Mouse (Mus musculus) left cerebral cortex, adult 9 months (tissue): ENCODE results near the gene Tnrc6a.

Experiments used
- DNase-seq, 2 experiments: peaks; one replicate each; pipeline ENCODE4 v3.0.0; 2022; ENCODE audit warnings: low spot score in 2 of 2

Tnrc6a gene

DNA sequence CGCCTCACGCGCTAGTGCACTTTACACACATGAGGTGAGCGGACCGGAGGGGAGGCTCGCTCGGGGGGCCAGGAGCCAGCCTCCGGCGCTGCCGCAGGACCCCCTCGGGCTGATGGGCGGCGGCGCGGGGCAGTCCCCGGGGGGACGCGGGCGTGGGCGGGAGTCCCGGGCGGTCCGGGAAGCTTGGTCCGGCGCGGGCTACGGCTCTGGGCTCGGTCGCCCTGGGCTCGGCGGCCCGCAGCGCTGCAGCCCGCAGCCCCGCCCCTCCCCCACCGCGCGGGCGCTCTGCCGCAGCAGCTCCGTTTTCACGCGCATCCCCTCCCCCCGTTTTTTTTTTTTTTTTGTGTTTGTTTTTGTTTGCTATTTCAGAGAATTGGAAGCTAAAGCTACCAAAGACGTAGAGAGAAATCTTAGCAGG lies 623 bp downstream of the Tnrc6a start:
- no peak for DNase-seq

DNA sequence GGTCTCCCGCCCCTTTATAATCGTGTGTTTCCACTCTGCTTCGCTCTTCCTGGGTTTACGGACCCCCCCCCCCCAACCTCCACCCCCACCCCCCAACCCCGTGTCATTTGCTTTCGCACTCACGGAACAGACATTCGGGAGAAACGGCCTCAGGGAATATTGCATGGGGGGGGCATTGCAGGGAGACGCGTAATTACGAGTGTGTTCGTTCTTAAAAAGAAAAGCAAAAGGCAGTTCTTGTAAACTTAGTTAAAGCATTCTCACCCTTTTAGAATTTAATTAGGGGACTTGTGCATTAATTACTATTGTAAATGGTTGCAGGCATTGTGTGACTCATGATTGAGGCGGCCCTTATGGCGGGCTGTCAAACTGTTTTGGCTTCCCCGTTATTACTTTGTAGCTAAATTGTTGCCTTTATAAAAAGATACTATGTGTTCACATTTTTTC lies 1.1 kb downstream of the Tnrc6a start:
- peak; percentile 28 to 54 for DNase-seq

DNA sequence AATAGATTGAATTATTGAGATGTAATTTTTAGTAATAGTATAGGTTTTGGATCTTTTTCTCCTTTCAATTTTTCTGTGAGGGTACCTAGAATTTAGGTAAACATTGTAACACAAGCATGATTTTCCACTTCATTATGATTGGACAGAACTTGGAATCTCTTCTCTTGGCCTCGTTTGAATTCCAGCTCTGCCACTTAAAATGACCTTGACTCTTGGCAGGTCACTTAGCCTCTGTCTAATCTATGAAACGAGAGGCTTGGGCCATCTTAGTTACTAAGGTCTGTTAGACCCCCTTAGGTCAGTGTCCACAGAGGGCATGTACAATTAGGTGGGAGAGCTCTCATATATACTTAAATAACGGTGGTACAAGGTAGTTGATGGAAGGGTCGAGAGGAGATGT lies 2.4 kb downstream of the Tnrc6a start:
- DNase-seq = no peak

DNA sequence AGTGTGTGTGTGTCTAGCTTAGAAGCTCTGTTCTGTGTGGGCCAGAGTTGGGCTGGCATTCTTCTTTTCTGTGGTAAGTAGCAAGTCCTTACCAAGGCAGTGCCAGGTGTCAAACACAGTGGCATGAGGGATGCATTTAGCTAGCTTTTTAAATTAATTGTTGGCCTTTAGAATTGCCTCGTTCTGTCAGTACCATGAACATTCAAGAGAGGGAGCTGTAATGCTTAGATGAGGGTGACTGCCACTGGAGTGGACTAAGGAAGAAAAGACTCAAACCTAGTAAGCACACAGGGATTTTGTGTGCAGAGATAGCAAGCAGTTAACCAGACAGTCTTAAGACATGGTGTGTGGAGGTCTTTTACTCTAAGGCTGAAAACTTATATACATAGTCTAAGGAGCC lies 3.6 kb downstream of the Tnrc6a start:
- no peak for DNase-seq

DNA sequence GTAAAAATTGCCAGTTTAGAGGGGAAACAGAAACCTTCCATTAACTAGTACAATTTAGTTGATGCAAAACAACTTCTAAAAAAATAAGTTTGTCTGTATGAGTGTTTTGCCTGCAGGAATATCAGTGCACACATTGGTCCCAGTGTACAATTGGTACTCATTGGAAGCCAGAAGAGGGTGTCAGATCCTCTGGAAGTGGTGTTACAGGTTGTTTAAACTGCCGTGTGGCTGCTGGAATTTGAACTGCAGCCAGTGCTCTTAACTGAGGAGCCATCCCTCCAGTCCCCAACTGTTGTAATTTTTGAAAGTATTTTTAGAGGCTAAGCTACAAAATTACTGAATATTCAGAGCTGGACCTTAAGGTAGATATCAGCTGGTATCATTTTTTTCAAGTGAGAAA lies 4.3 kb downstream of the Tnrc6a start:
- no peak for DNase-seq

DNA sequence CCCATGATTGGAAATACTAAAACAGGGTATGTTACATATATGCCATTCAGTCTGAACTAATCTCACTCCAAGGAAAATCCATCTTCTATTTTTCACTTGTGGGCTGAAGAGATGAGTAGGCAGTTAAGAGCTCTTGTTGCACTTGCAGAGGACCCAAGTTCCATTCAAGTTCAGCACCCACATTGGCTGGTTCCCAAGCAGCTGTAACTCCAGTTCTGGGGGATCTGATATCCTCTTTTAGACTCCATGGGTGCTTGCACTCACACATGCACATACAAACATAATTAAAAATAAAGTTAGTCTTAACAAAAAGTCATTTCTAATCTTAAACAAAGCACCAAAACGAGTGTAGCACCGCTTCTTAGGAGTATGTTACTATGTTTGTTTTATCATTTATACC lies 5.4 kb downstream of the Tnrc6a start:
- DNase-seq = no peak

DNA sequence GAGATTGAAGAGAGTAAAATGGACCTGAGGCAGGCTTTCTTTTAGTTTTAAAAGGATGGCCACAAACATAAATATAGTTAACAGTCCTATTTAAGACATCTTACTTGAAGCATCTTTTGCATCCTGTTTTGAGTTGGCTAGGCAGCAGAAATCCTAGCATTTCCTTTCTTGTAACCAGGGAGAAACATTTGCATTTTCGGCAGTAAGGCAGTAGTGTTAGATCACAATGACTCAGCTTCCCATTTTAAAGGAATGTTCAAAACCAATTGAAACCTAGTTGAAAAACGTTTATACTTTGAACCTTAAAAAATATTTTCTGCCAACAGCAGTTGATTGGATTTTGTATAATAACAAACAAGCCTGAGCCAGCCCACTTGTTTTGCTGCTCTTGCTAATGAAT lies 6.5 kb downstream of the Tnrc6a start:
- no peak for DNase-seq

DNA sequence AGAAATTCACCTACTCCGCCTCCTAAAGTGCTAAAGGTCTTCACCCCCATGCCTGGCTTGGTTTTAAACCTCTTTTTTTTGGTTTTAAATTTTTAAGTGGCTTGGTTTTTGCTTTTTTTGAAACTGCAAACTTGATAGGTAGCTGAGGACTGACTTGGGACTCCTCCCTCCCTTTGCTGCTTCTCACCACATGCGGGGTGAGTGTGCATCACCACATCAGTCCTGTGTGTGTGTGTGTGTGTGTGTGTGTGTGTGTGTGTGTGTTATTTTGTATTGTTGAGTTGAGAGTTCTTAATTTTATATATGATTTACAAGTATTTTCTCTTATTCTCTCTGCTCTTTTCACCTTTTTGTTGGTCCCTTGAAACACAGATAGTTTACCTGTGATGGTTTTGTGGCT lies 8.7 kb downstream of the Tnrc6a start:
- DNase-seq = no peak

DNA sequence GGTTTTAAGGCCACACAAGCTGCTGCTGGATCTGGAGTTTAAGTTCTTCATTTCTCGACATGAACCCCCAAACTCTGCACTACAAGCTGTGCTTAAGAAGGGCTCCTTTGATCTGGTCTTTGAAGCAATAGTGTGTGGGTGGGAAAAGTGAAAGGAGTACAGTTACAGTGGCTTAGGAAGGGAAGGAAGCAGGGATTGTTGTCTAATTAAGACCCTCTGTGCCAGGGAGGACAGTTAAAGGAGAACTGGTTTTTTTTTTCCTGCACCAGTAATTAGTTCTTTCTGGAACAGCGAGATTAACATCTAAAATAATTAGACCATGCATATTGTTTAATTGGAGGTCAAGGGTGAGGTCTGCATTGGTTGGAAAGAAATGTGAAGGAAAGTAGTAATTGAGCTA lies 11.2 kb downstream of the Tnrc6a start:
- DNase-seq = no peak

DNA sequence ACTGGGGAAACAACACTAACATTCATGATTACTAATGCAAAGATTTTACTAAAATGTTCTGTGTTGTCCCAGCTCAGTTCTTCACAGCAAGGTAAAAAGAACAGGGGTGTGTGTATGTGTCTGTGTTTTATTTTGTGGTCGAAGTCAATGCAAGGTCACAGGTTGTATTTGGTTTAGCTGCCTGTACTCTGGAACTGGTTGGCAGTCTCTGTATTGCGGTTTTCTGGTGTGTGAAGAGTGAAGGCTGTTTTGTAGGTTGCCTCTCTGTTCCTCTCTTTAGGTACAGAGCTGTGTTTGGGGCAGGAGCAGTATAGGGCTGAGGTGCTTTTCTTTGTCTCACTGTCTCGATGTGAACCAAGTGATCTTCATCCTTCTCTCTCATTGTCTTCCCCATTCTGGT lies 12.0 kb downstream of the Tnrc6a start:
- no peak for DNase-seq

DNA sequence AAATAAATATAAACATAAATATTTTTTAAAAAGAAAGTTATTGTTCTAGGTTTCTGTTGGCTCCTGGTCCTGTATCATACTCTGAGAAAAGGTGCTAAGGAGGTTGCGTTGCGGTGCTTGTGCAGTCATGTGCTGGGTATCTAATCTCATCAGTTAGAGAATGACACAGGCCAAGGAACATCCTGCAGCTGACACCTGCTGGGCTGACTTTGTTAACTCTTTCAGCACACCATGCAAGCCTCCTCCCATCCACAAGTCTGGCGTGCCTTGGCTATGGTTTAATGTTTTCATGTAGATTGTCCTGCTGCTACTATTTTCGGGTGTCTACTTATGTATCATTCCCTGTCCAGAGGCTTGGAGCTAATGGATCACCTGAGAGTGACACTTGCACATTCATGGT lies 14.3 kb downstream of the Tnrc6a start:
- DNase-seq = no peak

DNA sequence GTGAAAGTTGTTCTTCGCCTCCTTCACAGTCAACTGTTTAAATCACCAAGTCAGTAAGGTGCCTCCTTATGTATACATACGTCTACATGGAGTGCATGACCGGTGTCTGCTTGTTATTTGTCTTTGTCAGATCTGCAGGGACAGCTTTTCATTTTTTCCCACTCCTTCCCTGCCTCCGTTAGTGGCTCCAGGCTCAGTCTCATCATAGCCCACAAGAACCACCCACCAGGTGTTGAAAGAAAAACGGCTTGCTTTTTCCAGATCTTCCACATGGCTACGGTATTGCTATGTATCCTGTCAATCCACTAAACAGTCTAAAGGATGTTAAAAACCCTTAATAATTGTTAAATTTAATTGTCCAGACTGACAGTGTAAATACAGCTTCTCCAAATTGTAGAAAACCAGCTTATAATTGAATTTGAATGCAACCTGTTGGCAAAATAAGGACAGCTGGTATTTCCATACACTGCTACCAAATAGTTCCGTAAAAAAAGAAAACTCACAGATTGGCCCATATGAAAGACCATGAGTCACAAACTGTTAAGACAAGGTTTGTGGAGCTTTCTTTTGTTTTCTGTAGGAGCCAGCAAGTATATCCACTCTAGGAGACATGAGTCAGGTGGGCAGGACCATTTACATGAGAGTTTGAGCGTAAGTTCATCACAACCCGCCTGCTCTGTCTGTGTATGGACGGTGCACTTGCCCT lies 22.6 kb downstream of the Tnrc6a start:
- peak in 1 of 2 experiments; percentile 27 for DNase-seq

DNA sequence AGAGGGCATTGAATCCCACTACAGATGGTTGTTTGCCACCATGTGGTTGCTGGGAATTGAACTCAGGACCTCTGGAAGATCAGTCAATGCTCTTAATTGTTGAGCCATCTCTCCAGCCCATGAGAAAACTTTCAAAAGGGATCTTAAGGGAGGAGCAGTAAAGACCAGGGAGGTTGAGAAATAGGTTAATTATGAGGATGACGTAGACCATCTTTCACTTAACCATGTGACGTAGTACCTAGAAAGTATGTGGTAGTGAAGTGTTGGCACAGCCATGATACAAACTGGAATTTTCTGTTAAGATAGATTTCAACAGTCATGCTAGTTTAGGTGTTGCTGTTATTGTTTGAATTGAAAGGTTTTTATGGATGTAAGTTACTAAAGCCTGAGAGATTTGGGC lies 24.1 kb downstream of the Tnrc6a start:
- DNase-seq = no peak

DNA sequence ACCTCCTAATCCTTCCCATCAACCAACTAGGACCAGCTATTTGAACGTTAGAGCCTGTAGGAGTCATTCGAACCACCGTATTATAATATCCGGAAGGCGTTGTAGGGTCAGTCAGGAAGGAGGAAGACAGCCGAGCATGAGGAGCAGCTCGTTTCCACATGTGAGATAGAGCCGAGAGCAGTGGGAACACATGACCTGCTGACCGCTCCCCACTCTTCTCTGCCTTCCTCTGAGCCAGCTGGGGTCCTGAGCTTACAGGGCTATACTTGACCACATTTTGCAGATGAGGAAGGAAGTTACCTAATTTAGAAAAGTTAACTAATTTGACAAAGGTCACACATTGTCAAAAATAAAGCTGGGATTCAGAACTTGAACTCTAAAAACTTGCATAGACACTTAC lies 25.2 kb downstream of the Tnrc6a start:
- no peak for DNase-seq

DNA sequence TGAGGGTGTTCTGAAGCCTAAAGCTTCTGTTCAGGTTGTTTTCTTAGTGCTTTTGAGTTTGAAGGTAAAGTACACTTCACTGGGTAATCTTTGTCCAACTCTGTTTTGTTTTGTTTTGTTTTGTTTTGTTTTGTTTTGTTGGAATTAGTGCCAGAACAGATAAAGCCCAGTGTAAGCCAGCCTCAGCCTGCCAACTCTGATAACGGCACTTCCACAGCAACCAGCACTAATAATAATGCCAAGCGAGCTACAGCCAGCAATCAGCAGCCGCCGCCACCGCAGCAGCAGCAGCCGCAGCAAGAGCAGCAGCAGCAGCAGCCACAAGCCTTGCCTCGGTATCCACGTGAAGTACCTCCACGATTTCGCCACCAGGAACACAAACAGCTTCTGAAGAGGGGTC lies 38.7 kb downstream of the Tnrc6a start:
- DNase-seq = no peak

DNA sequence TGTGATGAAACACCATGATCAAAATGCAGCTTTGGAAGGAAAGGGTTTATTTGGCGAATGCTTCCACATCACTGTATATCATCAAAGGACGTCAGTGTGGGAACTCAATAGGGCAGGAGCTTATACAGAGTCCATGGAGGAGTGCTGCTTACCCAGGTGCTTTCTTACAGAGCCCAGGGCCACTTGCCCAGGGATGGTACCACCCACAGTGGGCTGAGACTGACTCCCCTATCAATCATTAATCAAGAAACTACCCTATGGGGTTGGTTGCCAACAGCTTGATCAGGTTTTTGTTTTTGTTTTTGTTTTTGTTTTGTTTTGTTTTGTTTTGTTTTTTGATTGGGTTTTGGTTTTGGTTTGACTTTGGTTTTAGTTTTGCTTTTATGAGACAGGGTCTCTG lies 43.8 kb downstream of the Tnrc6a start:
- no peak for DNase-seq

DNA sequence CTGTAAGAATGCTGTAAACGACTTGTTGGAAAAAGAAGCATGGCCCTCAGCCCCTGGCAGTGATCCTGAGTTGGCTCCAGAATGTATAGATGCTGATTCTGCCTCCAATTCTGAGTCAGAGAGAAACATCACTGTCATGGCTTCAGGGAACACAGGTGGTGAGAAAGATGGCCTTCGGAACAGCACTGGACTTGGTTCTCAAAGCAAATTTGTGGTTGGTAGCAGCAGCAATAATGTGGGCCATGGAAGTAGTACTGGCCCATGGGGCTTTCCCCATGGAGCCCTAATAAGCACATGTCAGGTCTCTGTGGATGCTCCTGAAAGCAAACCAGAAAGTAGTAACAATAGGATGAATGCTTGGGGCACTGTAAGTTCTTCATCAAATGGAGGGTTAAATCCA lies 45.9 kb downstream of the Tnrc6a start:
- no peak for DNase-seq

DNA sequence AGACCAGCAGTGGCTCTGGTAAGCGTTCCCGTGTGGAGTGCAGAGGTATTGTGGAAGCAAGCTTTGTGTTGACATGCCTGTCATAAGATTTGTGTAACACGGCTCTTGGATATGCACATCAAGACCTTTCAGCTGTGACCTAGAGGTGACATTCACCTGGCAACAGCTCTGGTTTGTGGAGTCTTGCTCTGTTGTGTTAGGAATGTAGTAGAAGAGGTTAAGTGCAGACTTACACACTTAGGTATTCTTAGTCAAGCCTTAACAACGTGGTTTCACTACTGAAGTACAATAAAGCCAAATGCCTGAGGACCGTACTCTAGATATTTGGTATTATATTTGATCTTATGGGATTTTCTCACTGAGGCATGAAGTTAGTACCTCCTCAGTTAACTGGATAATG lies 48.4 kb downstream of the Tnrc6a start:
- no peak for DNase-seq

DNA sequence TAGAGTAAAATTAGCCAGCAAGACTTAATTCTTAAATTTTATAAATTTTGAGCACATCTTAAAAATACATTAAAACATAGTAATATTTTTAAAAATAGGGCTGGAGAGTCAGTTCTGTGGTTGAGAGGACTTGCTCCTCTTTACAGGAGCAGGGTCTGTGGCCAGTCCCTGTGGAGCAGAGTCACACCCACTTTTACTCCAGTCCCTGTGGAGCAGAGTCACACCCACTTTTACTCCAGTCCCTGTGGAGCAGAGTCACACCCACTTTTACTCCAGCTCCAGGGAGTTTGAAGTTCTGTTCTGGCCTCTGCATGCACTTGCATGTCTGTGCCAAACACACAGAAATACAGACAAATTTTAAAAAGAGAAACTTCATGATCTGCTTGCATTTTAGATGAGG lies 53.5 kb downstream of the Tnrc6a start:
- no peak for DNase-seq

DNA sequence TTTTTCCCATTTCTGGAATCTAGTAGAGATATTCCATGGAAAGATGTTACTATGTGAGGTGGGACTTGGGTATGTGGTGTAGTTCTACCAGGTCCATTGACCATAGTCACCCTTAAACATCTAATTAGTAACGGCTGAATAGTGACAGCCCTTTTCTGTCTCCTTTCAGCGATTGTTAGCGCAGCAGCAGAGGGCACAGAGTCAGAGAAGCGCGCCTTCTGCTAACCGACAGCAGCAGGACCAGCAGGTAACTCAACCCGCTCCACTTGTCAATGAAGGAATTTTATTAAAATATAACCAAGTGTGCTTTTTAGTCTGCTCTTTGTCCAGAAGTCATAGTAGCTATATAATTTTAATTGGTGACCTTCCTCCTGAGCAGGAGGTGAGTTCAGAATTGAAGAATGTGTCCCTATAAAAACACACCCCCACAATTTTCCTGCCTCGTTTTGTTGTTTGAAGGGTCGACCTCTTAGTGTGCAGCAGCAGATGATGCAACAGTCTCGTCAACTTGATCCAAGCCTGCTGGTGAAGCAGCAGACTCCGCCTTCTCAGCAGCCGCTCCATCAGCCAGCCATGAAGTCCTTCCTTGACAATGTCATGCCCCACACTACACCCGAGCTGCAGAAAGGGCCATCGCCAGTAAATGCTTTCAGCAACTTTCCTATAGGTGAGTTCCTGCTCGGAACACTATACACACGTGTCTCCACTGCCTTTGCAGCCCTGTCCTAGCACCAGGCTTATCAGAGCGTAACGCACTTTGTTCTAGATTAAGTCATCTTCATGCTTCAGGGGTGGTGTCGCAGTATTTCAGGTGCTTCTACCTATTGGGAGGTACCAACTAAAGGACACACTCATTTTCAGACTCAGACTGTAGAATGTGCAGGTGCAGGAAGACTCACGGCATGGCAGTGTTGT lies 58.4 kb downstream of the Tnrc6a start:
- no peak for DNase-seq

DNA sequence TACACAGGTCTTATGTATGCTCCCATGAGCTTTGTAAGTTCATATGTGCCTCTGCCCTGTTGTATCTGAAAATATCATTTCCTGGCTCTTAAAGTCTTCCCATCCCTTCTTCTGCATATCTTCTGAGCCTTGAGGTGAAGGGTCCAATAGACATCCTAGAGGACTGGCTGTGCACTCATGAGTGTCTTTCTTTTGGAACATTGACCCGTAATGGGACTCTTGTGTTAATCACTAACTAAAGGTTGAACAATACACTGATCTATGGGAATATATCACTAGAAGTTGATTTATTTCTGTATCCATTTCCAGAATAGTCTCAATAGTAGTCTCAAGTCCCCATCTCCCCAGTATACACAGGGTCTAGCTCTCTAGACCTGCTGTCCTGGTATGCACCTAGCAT lies 61.2 kb downstream of the Tnrc6a start:
- no peak for DNase-seq

DNA sequence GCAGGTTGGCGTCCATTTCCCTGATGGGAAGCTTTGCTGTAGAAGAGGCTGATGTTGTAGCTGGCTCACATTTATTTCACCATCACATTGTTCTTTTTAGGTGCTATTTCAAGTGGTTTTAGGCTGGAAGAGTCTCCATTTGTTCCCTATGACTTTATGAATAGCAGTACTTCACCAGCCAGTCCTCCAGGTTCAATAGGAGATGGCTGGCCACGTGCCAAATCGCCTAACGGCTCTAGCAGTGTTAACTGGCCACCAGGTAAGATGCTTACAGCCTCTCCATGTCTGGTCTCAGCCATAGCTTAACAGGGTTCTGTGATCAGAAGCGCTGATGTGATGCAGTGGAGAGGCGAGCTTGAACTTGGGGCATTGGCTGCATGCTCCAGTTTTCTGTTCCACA lies 62.8 kb downstream of the Tnrc6a start:
- no peak for DNase-seq

DNA sequence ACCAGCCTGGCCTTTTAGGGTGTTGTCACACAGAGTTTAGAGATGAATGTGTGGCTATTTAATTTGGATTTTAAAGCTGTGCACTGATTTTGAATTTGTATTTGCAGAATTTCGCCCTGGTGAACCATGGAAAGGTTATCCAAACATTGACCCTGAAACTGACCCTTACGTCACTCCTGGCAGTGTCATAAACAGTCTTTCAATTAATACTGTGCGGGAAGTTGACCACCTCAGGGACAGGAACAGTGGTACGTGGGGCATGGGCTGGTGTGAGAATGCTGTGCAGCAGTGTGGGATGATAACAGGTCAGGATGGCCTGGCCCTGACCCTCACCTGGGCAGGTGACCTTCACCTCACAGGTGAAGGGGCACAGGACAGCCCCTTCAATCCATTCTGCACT lies 63.6 kb downstream of the Tnrc6a start:
- no peak for DNase-seq
